ENCODE assay signal across 8 mouse cellular contexts in genomic region chr3:96172197-96173178, GRCm38 (mm10). TPM values are rescaled to one million over a fixed set of nuclear protein-coding genes. Genes with fewer than 3 reads are reported as not detected.
A peak's percentile ranks its signal among the peaks of the same experiment; 100 is the strongest.
DNase-seq lines count a peak whose midpoint lies in the region; ATAC-seq lines count a peak whose summit lies in the region.

Gene Sf3b4, plus strand, starts transcription at chr3:96172332.

- under 1% methylated on average over 56 of the region's 58 CpGs for WGBS in hindbrain, embryonic 13.5 days
- 2% methylated on average over 58 of the region's 58 CpGs for WGBS in macrophage (ENCODE audit: missing documents)

- no peaks in the 10 kb centered on the region for H3K9me3 ChIP-seq in hindbrain, embryonic 13.5 days

- H3K27me3 ChIP-seq in hindbrain, embryonic 13.5 days = no peaks in the 10 kb centered on the region

- peak; percentile 97 for DNase-seq in R1 (ENCODE audit: low read depth, low spot score)
- DNase-seq in cerebellum, postnatal 10 days = peak; percentile 92
- DNase-seq in frontal cortex, postnatal 14 days (ENCODE audit: low spot score in 2 of 2) = peak; percentile 72 to 80
- DNase-seq in left cerebral cortex, adult 18-20 months (ENCODE audit: low spot score in 2 of 2) = peak; percentile 78 to 80
- peak; percentile 86 for DNase-seq in right cerebral cortex, adult 18-20 months
- DNase-seq in urinary bladder, postnatal 25 days (ENCODE audit: low spot score) = peak; percentile 75

- H3K27ac ChIP-seq in hindbrain, embryonic 13.5 days = peak within 1 kb of the TSS; percentile 97
- H3K27ac ChIP-seq in macrophage = peak within 1 kb of the TSS; percentile 95

- H3K9ac ChIP-seq in hindbrain, embryonic 13.5 days = peak within 1 kb of the TSS; percentile 91

- peak within 1 kb of the TSS; percentile 99 for H3K4me2 ChIP-seq in hindbrain, embryonic 13.5 days

- peak; percentile 94 for ATAC-seq in hindbrain, embryonic 13.5 days (ENCODE audit: low FRiP score)

- peaks cover 34% of the 10 kb centered on the region for H3K36me3 ChIP-seq in hindbrain, embryonic 13.5 days
- peaks cover 11% of the 10 kb centered on the region; the same call in 1 of the 2 replicates for H3K36me3 ChIP-seq in macrophage (ENCODE audit: inconsistent target)

- H3K79me2 ChIP-seq in macrophage (ENCODE audit: inconsistent target) = peaks cover 52% of the 10 kb centered on the region

- H3K4me1 ChIP-seq in hindbrain, embryonic 13.5 days (replicated peaks) = peaks cover 42% of the 10 kb centered on the region

- H3K4me3 ChIP-seq in hindbrain, embryonic 13.5 days = peak within 1 kb of the TSS; percentile 92
- H3K4me3 ChIP-seq in macrophage (ENCODE audit: inconsistent target) = peak within 1 kb of the TSS; percentile 92

RNA-seq across cellular contexts. Expression of gene Sf3b4, which starts in this region (rescaled TPM):
- polyA plus RNA-seq in hindbrain, embryonic 13.5 days (2015; fragmentation: Nextera tagmentation; extraction: Ambion mirVana) = 149 and 151 TPM in 2 replicates
- 10 to 100 TPM; 48.6 to 50.3 TPM for total RNA-seq in left cerebral cortex, adult 18-20 months (2021)
- total RNA-seq in macrophage (2018; cell fraction: chromatin; rRNA removed) = 10 to 100 TPM in 23 of 26 experiments, 1 to 10 TPM in 3; 7.2 to 24.3 (median 16.3) TPM
- 10 to 100 TPM; 47.3 to 67.0 (median 56.0) TPM for total RNA-seq in macrophage (2018; cell fraction: cytosol; rRNA removed)
- 10 to 100 TPM in 25 of 26 experiments, 1 to 10 TPM in 1; 9.5 to 40.7 (median 21.6) TPM for total RNA-seq in macrophage (2018; cell fraction: nucleus; rRNA removed)
- 57.6 to 99.3 TPM (median 68.9 TPM) in 3 replicates for polyA plus RNA-seq in macrophage (2018)

Comparison
In these comparisons a context has a peak if more than half of its experiments do, and no peak if none do; other contexts are left out.
1. Peak in every context shown above with its lines: DNase-seq, ATAC-seq, H3K4me3 ChIP-seq and H3K27ac ChIP-seq.